Mouse (Mus musculus): Measurements from ENCODE around the gene Rnase4.
"Not testable (repeated sequence)": the region's sequence is repeated elsewhere in the genome, so short reads cannot be mapped to it uniquely, and the experiment has no call there.

DNA sequence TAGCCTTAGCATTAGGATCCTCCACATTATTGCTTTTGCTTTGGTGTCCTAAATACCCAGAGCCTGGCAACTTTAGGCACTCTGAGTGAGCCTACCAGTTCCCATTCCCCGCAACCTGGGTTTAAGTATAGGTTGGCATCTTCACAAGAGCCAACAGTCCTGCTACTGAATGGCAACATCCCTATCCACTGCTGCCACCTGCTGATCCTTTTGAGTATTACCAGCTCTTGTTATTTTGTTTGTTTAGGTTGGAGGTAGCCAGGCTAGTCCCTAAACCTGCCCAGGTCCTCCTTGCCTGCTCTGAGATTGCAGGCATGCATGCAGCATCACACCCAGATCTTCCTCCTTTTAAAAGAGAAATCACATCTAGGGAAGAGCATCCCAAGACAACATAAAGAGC, 7.4 kb downstream of the Rnase4 start:
- peak; percentile 76 for TF ChIP-seq CTCF (IDR thresholded peaks at IDR 0.05)
- TF ChIP-seq EP300 (IDR thresholded peaks at IDR 0.05), result not testable (repeated sequence)
